Mouse (Mus musculus) c-Kit-positive CD71-negative TER-119-negative erythroid progenitor cells, embryonic 14.5 days (primary cell): Measurements from ENCODE around the gene Sh3rf3.
"Not testable (repeated sequence)": the region's sequence is repeated elsewhere in the genome, so short reads cannot be mapped to it uniquely, and the experiment has no call there.

Experiments
- DNase-seq: peaks from one replicate; pipeline ENCODE4 v3.0.0-alpha.2; 2013; ENCODE audit warnings: low read depth

Gene Sh3rf3

DNA sequence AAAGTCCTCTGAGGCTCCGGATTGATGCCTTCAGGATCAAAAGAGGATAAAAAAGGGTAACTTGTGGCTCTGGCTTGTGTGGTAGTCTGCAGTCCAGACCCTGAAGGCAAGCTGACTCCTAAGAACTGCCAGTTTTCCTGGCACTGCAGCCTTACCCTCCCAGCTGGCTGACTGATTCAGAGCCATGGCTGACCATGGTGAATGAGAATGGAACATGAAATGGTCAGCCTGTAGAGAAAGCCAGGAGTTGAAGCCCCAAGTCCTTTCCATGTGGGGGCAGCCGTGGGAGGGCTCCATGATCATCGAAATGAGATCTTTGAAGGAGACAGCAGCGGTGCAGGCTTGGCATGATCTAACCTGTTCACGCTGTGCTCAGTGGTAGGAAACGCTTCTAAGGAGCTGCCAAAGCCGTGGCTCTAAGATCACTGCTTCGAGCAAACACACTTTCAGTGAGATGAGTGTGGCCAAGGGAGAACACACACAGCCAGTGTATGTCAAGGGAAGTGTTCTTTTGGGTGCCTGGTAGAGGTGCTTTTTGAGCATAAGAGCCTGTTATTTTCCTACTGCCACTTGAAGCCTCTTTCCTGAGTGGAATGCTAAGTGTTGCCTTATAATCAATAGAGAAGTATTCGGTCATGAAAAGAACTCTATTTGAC is 168.6 kb downstream of the Sh3rf3 start:
- DNase-seq, result no peak

DNA sequence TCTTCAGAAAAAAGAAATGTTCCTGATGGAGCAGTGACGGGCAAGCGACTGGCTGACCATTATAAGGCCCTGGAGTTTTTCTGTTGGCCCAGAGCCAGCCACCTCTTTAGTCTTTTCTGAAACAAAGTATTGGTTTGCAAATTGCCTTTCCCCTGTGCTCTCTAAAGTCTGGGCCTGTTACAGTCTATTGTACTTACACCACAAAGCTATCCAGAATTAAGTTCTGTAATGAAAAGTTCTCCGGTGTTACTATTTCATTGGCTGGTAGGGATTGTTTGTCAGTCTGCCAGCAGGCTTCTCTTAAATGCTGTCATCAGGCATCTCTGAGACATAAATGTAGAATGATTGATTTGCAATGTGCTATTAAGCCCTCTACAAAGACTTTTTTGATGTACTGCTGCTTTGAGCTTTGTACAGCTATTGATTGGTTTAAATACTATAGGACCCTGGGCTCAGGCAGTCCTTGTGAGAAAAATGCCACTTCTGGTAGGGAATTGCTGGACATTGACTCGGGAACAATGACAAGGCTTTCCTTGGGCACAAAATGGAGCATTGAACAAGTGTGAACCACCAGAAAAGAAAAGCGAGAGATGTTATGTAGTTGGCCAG is 169.5 kb downstream of the Sh3rf3 start:
- no peak for DNase-seq

DNA sequence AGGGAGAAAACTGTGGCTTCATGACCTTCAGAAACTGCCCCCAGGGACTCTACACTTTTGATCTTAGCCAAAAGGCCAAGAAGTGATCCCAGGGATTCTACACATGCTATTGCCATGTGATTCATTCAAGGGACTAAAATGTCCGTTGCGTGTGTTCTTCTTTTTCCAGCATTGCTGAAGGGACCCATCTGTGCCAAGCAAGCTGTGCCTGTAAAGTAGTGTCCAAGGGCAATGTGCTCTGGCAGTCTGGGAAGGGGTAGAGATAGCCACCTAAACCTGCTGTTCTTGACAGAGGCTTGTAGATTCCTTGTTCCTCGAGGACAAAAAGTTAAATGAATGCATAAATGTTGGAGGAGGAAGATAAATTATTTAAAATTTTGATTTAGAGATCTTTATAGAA is 178.5 kb downstream of the Sh3rf3 start:
- no peak for DNase-seq

DNA sequence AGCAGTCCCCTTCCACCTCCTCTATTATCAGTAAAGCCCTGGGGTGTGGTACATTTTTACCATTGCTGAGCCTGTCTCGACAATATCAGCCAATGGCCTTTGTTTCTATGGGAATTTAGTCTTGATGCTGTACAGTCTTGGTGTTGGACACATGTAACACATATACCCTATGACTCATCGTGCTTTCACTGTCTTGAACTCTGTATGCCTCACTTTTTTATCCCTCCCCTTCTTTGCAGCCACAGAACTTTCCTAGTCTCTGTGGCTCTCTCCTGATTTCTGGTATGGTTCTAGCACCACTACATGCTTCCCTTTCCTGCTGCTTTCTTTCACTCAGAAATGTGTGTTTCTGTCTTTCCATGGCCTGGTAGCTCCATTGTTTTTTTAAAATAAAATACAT is 181.6 kb downstream of the Sh3rf3 start:
- no peak for DNase-seq

DNA sequence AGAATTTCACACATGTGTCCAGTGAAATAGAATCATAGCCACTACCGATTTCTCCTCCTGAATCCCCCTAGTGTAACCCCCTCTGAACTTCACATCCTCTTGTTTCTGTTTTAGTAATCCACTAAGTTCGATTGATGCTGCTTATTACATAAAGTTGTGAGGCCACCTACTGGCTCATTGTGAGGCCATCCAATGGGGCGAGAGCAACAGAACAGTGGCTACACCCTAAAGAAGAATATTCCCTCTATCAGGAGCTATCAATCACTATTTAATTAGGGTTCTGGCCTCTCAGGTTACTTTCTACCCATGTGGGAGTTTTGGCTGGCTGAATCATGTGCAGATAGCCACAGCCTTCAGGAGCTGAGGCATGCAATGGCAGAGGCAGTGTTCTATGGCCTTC is 182.0 kb downstream of the Sh3rf3 start:
- DNase-seq, result no peak

DNA sequence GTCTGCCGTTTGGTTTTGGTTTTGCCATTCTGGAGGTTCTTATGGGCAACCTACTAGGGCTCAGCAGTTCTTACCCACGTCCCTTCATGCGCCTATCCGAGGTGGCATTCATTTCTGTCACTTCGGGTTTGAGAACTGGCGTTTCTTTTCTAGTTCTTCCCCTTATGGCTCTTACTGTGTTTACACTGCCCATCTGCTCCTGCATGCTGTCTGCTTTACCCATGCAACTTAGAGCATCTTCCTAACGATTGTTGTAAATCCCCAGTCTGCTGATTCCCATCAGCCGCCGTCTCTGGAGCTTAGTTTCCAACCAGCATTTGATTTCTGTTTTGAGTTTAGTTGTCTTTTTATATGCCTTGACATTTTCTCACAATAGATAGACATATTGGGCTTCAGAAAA is 189.2 kb downstream of the Sh3rf3 start:
- DNase-seq, result no peak

DNA sequence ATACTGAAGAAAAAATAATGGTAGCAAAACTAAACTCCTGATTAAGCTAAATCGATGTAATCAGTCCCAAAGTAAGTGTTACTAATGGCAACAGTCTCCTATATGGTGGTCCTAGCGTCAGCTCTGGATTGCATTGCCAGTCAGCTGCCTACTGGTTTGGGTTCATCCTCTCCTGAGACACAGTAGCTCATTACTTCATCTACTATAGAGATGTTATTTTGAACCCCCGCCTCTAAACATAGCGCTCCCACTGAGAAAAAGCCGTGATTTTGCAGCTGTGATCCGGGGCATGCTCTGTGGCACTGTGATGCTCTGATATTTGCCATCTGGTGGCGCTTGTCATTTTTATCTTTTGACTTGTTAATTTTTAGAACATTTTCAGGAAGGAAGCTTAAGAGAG is 198.3 kb downstream of the Sh3rf3 start:
- DNase-seq, result no peak

DNA sequence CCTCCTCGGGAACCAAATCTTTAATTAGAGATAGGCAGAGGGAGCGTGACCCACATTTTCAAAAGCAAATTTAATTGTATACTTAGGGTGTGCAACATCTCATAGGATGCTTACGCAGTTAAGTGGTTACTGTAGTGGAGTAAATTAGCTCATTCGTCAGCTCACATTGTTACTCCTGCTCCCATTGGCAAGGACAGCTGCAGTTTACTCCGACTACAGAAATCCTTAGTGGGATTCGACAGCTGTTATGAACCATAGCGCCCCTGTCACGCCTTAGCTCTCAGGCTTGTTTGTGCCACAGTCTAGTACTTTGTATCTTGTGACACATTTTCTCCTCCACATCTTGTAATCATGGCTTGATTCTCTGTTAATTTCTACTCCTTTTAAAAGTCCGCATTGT is 200.5 kb downstream of the Sh3rf3 start:
- DNase-seq, result no peak

DNA sequence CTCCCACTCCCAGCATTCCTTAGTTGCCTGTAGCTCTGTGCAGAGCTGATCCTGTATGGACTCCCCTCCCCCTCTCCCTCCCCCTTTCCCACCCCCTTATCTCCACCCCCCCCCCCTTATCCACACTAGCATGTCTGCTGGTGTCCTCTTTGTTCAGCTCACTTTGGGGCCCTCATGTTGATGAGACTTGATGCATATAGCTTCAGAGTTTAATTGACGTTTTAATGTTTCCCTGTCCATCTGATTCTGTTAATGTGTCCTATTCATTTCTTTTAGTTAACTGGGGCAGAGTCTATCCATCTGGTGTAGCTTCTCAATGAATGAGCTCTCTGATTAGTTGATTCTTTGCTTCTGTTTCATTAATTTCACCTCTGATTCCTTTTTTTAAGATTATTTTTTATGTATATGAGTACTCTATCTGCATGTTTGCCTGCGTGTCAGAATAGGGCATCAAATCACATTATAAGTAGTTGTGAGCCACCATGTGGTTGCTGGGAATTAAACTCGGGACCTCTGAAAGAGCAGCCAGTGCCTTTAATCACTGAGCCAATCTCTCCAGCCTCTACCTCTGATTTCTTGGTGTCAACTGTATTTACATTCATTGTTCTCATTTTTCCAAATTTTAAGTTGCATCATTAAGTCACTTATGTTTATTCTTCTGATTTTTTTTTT is 206.3 kb downstream of the Sh3rf3 start:
- no peak for DNase-seq

DNA sequence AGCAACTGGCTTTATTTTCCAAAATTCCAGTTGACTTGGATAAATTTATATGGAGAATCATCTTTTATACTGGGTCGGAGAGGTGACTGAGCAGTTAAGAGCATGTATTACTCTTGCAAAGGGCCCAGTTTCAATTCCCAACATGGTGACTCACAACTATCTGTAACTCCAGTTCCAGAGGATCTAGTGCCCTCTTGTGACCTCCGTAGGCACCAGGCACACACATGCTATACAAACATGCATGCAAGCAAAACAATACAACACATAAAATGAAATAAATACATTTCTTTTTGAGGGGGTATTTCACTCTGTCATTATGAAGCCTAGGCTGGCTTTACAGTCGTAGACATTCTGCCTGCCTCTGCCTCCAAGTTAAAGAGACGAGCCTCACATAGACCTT is 237.3 kb downstream of the Sh3rf3 start:
- no peak for DNase-seq

DNA sequence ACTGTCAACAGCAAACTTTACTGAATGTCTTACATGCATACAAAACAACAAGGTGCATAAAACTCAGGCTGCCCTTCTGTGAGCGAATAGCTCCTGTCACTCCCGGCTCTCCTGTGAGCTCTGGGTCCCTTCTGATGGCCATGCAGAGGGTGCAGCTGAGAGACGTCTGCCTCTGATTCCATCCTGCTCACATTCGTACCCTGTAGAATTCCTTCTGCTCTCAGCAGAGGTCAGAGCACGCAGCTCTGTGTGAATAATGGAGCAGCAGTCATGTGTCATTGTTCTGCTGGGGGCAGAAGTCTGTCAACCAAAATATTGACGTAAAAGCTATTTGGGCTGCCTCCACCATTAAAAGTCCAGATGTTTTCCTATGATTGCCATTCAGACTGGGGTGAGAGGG is 243.1 kb downstream of the Sh3rf3 start:
- DNase-seq, result no peak

DNA sequence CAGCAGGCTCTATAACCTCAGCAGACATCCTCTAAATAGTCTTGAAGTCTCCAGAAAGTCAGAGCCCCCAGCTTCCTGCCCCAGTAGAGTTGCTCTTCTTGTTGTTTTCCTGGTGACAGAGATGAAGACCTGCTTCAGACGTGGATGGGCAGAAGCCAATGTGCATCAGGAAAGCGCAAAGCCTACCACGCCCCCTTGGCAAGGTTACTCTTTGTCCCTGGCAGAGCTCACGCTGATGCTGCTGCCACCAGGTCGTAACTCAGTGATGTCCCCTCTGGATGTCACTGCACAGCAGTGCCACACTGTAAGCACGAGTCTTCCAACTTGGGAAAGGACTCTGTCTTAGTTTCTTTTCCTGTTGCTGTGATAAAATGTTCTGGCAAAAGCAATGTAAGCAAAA is 253.6 kb downstream of the Sh3rf3 start:
- no peak for DNase-seq

DNA sequence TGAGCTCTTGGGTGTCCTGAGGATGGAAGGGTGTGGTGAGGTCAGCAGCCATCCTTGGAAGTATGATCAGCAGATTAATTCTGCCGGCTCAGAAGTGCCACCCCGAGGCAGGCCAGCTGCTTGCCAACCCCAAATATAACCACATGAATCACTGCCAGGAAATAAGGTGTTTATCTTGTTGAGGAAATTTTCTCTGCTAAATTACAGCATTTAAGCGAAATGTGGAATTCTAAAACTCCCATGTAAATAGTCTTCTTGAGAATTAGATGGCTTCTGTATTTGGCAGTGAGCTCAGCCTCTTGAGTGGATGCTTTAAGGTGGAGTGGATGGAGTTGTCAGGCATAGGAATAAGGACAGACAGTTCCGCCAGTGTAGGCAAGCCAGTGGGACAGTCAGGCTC is 259.7 kb downstream of the Sh3rf3 start:
- DNase-seq, result no peak

DNA sequence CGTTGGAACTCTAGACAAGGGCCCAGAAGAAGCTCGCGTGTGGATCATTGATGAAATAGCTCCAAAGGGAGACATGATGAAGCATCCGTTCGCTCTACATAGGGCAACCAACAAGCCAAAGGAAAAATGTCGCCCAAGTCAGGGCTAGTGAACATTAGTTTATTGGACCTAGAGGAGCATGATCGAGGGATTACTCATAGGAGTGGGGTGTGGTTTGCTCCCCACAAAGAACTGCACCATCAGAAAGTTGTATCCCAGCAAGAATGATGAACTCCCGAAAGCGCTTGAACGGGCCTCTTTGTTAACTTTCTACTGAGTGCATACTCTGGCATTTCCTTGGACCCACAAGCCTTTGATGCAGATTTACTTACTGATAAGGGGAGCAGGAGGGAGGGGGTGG is 263.5 kb downstream of the Sh3rf3 start:
- DNase-seq, result no peak

DNA sequence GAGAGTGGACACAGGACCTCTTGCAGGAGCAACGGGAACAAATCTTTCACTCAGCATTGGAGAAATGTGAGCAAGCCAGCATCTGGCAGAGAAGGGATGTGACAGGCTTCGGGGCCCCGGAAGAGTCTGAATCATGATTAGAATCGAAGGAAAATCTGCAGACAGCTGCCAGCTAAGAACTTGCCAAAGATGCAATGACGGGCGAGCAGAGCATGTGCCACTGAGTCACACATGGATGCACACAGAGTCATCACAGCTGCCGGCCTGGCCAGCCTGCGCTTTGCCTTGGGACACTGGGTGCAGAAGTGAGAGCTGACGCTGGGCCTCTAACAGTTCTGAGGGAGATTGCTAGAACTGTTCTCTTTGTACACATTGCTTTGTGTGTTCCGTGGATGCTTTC is 264.8 kb downstream of the Sh3rf3 start:
- DNase-seq, result no peak

DNA sequence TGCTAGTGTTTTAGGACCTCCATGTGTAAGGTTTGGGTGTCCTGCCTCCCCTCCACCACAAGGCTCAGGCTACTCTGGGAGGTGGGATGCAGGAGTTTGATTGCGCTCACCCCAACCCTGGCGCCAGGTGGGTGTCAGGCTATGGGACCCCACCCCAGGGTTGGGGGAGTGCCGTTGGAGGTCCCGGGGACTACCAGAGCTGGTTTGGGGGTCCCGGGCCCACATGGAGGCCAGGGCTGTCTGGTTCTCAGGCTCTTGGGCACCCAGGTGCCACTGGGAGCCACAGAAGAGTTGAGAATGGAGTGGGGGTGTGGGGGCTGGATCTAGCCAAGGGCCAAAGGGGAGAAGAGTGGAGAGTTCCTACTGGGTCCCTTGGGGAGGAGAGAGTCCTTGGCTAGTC is 272.4 kb downstream of the Sh3rf3 start:
- no peak for DNase-seq

DNA sequence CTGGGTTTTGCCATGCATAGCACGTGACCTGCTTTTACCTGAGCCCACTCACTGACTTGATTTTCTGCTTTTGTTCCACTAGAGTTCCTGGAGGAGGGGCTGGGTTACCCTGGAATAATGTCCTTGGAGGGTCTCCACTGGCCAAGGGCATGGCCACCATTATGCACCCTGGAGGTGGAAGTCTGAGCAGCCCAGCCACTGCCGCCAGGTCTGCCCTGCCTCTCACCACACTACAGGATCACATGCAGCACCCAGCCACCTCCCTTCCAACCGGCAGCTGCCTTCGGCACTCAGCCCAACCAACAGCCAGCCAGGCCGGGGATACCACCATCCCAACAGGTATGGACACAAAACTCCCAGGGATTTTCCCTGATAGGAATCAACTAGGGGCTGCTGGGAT is 273.4 kb downstream of the Sh3rf3 start:
- DNase-seq, result no peak

DNA sequence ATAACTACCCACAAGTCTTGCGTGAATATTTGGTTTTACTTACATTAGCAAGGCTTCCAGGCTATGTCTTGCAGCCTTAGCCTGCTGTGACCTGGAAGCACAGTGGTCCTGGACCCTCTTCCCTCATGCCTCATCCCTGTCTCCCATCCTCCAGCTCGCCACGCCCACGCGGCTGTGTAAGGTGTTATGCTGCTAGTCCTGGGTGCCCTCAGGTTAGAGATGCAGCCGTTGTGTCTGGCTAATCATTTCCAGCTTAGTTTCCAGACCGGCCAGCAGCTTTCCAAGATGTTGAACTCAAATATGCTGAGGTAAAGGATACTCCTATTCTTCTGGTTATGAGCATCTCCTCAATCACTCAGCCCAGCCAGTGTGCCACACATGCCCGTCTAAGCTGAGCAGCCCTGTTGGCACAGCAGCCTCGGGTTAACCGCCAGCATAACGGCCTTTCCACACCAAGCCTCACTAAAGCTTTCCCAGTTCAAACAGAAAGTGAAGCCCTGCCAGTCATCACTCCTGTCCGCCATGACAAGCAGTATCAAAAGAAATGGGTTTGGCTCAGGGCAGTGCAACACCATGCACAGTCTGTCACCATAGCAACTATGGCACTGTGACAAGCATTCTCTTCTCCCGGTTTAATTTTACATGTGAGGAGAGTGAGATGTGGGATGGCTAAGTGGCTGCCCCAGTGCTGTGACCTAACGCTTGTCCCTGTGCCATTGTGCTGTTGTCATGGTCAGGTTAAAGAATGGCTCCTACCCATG is 276.9 kb downstream of the Sh3rf3 start:
- no peak for DNase-seq

DNA sequence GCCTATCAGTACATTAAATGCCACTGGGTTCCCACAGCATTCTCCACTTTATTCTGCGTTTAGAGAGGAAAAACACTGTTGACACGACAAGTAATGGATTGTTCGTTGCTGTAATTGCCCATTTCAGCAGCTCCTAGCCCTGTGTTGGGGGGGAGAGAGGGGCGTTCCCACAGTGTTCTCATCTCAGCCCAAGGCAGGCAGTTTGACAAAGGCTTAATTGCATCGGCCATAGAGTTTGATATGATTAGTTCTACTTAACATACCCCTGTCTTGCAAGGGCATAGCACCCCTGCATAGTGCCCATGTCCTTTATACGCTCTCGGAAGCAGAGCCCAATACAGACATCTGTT is 277.4 kb downstream of the Sh3rf3 start:
- no peak for DNase-seq

DNA sequence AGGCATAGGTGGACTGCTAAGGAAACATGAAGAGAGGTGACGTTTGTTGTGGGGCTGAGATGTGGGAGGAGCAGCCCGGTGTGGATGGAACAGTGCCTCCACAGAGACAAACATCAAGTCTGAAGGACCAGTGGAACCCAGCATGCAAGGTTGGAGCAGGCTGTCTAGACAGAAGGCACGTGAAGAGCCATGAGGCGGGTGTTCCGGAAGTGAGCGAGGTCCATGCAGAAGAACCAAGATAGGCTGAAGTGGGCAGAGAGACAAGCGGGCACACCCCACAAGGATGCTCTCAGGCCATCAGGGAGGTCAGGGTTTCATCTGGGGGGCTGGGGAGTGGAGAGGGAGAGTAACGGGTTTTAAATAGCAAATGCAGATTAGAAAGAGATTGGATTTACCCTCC is 278.4 kb downstream of the Sh3rf3 start:
- DNase-seq, result no peak

DNA sequence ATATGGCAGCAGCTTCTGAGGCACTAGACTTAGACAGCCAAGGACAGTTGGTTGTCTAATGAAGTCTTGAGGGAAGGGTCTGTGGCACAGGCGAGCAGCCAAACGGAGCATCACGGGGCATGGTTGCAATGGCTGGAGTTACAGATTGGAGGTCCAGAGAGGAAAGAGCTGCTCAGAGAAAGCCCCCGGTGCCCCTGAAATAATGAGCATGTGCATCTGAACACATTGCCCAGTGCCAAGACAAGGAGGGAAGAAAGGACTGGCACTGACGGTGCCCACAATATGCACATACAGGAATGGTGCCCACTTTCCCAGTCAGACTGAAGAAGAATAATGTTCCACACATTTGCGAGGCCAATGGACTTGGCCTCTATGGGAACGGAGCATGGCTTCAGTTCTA is 278.8 kb downstream of the Sh3rf3 start:
- no peak for DNase-seq

DNA sequence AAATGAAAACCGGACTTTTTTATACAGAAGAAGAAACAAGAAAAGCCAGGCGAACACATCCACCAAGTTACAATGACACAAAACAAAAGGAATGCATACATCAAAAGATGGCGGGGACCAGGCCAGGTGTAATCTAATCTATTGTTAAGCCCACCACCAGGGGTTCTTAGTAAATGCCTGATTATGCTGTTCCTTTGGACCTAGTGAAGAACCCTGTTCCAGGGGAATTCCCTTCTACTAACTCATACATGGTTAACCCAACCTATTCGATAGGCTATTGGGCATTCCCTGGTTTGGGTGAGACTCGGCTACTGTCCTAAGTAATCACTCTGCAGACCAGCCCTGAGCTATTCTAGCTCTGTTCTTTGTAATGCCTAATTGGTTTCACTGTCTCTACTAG is 289.9 kb downstream of the Sh3rf3 start:
- DNase-seq, result not testable (repeated sequence)

DNA sequence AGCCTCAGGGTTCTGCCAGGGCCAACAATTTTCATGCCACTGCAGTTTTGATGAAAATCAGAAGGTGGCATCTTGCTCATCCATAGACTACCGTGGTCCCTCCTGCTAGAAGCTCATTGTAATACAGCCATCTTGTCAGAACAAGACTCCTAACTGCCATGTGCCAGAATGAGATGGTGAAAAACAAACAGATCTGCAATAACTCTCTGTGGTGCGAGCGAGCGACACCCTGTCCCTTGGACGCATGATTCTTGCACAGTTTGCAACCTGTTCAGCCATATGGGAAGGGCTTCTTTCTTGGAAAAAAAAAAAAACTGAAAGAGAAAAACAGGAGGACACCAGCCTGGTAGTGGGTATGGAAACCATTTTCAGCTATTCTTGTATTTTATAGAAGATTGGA is 291.5 kb downstream of the Sh3rf3 start:
- no peak for DNase-seq
